Mouse (Mus musculus) adrenal gland, postnatal 25 days (tissue): Measurements from ENCODE around the gene Msantd3. TPM values are rescaled to one million over a fixed set of nuclear protein-coding genes. Genes with fewer than 3 reads are reported as not detected.
A peak's percentile ranks its signal among the peaks of the same experiment; 100 is the strongest.

Source experiments
- DNase-seq: peaks from one replicate; pipeline ENCODE4 v3.0.0; 2021; ENCODE audit warnings: mixed read lengths
- long read RNA-seq: library from polyadenylated mRNA; stranded (forward); transcript quantifications from one replicate; pipeline ENCODE4 v2.0.0, GENCODE M21; 2021
- total RNA-seq: library from RNA; stranded (reverse); gene quantifications from 2 replicates; pipeline ENCODE4 v1.2.3, GENCODE M21; 2021

The Msantd3 gene
- 15.7 and 15.8 TPM in 2 replicates for total RNA-seq
- long read RNA-seq, transcript Msantd3-203 (3 exons, 1,597 nt) = major isoform, 15 of 21 reads
- long read RNA-seq, partial matches to known transcripts = 1 of 21 reads
- long read RNA-seq, other reads (novel, unspliced or antisense) = 2 of 21 reads

DNA sequence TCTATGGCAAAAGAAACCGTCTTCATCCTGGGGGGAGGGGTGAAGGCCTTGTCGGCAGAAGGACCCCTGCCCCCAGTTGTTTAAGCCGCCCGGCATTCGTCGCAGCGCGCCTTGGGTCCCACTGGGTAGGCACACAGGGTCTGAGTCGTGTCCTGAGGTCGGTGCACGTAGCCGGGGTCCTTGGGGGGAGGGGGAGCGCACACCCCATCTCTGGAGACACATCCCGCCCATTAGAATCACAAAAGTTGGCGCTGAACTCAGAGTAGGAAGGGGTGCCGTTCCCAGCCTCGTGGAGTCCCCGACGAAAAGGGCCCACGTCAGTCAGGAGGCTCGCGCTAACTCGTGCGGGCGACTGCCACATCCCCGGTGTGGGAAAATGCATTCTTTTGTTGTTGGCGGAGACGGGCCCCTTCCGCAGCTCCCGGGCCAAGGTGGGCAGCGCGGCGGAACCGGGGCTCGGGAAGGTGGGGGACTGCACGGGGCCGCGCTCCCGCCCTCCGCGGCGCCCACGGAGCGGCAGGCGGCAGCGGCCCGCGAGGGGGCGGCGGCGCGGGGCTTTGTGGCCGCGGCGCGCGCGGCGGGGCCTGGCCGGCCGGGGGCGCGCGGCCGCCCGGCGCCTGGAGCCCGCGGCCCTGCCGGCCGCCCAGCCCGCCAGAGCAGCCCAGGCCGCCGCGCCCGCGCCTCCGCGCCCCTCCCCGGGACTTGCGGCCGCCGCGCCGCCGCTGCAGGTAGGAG lies at the start of gene Msantd3:
Msantd3 (plus strand) TSS at position 95 of the 735 bp plus-strand sequence.
- peak; percentile 54 for DNase-seq

DNA sequence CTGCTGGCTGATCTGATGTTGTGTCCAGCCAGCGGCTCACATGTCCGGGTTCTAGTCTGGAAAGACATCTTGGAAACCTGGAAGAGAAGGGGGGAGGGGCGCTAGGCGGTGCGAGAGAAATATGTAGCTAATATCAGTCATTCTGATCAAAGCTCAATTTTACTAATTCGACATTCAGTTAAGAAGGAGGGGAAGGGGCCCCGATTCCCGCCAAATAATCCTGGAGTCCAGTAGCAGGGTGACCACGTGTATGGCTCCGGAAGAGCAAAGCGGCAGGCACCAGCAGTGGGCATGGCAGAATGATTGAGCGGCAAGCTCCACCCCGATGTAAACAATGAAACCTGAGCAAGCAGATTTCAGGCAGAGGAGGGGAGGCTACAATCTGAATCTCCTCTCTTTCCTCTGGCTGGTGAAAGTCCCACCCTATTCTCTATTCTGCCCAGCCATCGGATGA lies 48.4 kb upstream of the Msantd3 start:
- no peak for DNase-seq

DNA sequence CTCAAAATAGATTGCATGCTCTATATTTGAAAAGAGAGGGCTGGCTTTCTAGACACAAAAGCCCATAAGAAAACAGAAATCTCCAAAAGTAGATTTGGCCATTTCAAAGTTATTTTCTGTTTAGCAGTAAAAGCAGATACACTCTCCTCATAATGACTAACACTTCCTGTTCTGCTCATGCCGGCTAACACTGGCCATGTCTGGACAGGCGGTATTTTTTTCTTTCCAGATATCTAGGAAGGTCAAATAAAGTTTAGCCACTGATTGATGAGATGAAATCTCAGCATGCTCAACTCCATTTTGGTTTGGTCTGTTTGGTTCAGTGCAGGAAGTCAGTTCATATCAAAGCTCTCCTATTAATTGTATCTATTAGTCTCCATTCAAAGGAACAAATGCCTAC lies 47.2 kb upstream of the Msantd3 start:
- DNase-seq = no peak

DNA sequence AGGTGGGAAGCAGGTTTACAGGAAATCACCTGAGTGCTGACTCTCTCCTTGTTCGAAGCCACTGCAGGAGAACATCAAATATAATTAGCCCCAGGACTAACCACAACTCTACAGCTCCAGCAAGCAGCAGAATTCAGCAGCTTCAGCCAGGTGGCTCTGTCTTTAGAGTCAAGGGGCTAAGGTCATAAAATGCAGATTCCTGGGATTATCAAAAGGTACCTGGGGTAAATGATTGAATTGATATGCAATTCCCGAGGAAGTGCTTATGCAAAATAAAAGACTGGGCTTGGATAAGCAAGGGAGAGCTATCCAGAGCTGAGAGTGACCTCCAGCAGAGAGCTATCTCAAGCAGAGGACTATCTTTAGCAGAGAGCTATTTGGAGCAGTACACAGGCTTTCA lies 28.9 kb upstream of the Msantd3 start:
- no peak for DNase-seq

DNA sequence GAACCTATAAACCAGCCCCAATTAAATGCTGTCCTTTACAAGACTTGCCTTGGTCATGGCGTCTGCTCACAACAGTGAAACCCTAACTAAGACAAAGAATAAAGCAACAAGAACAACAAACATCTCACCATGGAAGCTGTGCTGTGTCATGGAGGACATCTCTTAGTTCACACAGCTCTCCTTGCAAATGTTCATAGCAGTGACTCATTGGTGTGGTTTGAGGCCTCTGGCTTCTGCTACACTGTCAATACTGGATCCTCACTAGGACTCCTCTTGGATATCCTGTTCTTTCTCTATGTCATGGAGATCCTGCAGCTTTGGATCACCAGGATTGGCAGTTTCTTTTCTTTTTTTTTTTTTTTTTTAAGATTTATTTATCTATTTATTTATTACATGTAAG lies 10.2 kb upstream of the Msantd3 start:
- DNase-seq = no peak

DNA sequence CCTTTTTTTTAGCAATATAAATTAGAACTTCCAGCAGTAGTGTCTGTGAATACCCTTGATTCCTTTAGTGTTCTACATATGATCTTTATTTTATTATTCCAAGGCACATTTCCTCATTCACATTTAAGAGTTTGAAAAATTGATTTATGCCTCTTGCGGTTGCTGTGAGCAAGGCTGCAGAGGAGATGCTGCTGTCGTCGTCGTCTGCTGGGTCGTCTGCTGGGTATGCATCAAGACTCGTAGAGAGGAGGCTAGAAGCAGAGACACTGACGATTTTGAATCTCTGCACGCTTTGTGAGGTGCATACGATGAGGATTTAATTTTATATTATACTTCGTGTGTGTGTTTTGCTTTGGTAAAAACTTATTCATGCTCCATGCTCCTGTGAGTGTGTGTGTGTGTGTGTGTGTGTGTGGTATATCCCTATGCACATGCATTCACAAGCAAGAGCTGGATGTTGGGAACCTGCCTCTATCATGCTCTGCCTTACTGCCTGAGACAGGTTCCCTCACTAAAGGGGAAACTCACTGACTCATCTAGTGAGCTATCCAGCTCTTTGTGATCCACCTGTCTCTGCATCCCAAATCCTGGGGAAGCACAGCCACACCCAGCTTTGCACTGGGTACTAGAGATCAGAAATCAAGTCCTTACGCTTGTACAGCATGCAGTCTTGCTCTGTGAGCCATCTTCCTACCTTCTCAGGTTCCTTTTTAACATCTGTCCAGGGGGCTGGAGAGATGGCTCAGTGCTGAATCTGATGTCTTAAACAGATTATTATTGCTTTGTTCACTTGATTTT lies 7.7 kb upstream of the Msantd3 start:
- no peak for DNase-seq

DNA sequence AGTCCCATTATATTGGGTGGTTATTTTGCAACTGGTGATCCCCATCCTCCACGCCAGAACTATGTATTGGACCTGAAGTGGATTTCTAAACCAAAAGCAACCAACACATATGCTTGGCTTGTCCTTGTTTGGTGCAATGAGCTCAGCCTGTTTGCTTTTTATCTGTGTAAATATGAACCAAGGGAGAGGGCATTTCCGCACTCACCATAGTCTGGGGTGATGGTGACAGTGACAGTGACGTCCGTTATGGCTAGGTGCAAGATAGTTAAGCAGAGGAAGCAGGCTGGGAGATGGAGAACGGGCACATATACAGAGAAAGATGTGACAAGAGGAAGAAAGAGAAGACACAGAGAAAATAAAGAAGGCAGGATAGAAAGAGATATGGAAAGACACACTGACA lies 3.5 kb upstream of the Msantd3 start:
- DNase-seq = no peak

DNA sequence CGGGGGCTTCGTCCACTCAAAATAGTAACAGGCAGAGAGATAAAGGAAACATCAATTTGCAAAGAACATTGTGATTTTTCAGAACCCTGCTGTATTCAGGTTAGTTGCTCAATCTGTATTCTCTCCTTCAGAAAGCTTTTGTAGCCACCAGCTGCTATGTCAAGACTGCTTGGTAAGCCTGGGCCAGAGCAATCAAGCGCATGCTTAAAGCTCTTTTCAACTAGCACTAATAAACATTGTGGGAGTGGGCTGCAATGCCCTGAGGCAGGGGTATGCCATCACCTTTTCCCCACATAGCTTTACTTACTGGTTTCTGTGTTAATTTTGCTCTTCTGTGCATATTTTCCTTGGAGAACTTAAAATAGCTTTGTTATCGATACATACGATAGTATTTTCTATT lies 2.7 kb upstream of the Msantd3 start:
- no peak for DNase-seq

DNA sequence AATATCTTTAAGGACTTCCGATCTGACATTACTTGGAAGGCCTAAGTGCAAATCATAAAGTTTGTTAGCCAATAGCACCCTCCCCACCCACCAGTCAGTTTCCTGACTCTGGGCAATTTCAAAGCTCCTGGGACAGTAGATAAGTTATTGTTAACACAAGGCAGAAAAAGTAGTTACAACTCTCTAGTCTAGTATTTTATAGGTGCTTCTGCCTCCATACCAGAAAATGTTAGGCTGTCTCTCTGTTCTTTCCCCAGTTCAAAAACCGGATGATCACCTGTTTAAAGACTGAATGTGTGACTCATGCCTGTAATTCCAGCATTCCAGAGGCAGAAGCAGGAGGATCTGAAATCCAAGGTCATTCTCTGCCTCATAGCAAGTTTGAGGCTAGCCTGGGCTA lies 1.2 kb upstream of the Msantd3 start:
- no peak for DNase-seq

DNA sequence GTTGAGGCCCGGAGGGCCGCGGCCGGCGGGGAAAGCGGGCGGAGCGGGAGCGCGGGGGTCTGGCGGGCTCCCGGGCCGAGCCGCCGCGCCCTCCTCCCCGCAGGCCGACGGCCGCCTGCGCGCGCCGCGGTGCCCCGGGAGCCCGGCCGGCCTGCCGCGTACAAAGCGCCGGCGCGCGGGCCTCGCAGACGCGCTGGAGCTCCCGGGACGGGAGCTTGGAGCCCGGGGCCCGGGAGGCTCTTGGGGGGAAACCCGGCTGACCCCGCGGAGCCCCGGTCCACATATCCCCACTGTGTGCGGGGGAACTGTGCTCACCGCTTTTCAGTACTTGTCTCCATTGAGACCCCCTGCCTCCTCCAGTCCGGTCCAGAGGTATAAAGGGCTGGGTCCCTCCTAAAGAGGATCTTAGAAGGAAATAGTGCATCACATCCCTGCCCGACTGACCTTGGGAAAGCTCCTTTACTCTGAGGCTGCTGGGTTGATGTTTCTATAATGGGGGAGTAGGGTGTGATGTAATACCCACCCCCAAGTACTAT lies 909 bp downstream of the Msantd3 start:
- DNase-seq = peak; percentile 50

DNA sequence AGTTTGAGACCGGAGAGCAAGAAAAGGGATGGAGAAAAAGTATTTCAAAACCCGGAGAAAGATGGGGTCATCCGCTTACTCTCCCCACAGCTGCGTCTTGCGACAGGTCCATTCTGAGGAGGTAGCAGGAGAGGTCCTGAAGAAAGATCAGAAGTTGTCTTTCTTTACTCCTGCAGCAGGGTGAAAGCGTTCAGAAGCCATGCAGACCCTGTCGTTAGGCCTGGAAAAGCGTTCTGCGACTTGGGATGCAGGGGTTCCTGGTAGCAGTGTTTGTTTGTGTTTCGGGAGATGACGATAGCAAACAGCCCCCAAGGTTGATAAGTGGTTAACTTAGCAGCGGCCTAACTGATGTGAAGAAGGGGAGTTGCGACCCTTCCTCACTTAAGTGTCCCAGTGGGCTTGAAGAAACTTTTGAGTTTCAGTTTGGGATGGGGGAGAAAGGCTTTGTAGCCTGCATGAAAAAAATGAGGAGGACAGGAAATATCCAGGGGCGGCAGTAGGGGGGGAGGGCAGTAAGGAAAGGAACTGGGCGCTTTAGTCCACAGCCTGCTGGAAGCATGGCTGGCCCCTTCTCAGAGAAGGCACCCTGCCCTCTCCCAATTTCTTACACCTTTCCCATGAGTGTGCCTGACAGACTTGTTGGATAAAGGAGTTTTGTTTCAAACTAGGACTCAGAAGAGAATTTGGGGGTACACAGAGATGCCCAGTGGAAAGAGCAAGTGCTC lies 2.0 kb downstream of the Msantd3 start:
- no peak for DNase-seq

DNA sequence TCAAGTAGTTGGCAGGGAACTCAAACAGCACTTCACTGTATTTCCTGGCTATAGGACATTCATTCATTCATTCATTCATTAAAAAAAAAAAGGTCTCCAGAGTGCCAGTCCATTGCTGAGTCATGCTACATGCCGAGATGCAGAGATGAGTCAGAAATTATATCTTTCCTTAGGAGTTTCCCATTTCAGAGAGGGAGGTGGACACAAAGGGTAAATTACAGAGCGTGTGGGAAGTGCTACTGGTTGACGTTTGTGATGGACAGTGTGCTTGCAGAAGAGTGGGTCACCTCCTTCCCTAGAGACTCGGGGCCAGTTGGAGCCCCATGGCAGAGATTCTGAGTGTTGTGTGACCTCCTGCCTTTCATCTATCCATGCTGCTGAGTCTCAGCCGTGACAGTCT lies 2.6 kb downstream of the Msantd3 start:
- DNase-seq = no peak

DNA sequence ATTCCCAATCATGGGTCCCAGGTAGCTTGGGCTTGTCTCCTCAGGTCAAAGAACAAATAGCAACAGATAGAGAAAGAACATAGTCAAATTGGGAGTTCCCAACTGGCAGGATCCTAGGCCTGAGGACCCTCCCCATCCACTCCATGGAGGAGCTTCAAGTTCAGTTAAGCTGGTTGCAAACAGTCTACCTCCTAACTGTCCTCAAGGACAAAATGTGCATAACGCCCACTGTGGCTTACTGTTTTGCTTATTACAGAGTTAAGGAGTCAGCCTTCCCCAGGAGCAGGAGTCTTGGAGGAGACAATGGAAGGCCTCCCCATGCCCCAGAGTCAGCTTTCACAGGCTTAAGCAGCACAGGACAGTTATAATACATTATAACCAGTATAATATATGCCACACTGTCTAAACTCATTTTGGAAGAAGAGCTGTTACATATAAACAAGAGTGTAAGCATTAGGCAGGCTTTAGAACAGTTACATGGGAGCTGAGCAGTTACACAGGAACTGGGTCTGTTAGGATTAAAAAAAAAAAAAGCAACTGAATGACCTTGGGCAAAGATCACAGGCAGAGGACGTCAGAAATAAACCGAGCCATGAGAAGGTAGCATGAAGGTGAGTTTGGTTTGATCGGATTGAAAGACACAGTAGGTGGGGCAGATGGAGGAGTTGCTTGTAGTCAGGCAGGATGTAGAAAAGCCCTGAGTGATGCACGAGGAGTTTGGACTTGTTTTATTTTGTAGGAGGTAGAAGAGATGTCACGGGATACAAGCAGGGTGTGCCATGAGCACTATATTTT lies 3.5 kb downstream of the Msantd3 start:
- no peak for DNase-seq

DNA sequence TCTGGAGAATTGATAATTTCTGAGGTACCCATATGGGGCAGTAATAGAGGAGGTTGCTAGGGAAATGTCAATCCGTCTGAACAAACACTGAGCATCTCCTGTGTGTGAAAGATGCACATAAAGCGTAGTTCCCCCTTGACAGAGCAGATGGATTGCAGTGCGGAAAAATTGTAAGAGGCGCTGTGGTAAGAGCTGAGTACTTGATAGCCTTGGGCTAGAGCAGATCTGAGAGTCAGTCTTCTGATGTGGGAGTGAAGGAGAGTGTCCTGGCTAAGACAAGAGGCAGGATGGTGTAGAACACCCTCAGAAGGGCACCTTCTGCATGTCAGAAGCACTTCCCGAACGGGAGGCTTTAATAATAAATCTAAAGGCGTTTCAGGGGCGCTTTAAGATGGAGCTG lies 4.4 kb downstream of the Msantd3 start:
- no peak for DNase-seq

DNA sequence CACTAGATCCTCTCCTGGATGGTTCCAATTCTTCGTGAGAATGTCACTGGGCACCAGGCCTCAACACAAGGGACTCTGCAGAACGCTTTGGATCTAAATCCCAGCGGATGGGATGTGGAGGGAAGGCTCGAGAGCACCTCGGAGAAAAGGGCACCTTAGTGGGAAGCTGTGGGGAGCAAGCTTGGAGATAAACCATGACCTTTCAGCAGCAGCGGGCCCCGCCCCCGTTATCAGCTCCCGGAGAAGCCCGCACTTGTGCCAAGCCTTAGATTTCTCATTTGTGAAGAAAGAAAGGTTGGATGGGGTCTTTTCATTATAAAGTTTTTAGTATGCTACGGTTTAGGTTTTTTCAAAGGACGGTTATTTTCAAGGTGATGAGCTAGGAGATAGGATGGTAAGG lies 6.2 kb downstream of the Msantd3 start:
- no peak for DNase-seq

DNA sequence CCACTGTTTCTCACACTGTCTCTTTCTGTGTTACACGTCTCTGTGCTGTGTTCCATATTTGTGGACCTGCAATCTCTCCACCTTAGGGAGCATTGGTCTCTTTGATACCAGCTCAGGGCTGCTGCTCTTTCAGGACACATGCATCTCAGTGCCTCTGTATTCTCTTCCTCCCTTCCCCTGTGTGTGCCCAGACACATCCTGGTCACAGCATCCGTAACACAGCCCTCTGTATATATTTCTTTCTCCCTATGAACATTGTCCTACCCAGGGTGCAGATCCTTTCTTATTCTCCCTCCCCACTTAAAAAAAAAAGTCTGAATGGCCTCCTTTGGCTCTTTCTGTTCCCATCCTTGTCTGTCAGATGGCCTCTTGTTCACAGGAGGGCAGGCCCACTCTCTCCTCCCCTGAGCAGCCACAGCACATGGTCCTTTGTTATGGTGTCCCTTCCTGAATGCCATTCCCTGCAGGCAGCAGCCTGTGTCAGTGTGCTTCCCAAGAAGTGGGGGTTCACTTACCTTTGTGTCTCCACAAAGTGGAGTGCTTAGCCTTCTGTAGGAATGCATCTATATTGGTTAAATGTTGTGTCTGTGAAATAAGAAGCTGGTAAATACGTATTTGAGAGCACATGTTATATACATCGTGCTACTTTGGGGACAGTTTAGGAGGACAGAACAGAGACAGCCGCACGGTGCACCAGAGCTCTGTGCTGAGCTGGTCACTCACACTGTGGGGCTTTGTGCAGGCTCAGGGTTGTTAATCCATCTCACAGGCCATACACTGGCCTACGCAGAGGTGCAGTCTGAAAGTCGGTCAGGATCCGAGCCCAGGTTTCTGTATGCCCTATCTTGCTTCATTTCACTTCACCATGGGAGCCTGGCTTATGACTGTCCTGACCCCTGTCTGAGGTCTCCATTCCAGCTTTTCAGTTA lies 7.1 kb downstream of the Msantd3 start:
- no peak for DNase-seq

DNA sequence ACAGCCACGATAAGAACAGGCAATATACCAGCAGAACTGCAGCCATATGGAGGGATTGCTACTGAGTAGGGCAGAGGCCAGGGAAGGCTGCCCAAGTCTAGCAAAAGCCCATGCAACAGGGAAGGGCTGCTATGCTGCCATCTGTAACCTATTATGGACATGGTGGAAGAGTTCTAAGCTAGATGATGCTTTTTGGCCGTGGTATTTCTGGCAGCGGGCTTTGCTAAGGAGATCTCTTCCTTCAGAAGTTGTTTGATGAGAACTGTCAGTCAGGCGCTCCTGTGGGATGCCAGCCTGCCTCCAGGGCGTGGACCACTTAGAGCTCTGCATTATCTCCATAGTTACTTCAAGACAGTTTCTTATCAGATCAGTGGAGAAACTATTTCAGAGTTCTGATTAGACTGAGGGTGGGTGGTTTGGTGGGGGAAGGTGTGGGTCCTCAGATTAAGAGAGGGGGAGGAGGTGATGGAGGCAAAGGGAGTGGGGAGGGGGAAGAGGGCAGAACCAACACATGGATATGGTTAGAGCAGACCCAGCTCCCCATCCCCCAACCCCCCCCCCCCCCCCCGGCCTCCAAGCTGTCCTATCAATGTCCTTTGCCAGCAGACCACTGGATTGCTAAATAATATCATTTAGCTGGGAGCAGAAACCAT lies 8.8 kb downstream of the Msantd3 start:
- no peak for DNase-seq

DNA sequence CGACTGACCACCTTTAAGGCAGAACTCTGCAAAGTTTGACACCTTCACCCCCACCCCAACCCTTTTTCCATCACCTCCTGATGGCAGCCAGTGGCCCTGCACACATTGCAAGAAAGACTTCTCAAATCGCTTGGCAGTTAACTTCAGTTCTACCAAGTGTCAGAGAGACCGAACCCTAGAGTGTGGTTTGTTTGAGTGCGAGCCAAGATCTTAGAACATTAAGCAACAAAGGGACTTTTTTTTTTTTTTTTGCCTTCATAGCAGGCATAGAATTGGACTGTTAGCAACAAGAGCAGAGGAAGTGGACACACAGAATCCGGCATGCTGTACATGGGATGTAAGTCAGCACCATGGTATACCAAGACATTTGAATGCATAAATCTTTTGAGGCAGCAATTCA lies 9.9 kb downstream of the Msantd3 start:
- DNase-seq = no peak

DNA sequence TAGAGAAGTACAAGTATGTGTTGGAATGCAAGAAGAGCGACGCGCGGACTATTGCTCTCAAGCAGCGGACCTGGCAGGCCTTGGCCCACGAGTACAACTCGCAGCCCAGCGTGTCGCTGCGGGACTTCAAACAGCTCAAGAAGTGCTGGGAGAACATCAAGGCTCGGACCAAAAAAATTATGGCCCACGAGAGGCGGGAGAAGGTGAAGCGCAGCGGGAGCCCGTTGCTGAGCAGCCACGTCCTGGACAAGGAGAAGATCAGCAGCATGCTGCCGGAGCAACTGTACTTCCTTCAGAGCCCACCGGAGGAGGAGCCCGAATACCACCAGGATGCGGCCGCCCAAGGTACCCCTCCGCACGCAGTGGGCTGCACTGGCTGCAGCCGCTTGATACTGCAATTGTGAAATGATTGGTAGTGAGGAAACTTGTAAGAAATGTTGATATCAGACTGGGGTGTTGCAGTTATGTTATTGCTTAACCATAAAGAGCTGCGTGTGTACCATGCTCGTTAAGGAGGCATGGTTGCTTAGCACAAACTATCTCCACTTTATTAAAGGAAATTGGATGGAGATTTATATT lies 12.8 kb downstream of the Msantd3 start:
- DNase-seq = no peak

DNA sequence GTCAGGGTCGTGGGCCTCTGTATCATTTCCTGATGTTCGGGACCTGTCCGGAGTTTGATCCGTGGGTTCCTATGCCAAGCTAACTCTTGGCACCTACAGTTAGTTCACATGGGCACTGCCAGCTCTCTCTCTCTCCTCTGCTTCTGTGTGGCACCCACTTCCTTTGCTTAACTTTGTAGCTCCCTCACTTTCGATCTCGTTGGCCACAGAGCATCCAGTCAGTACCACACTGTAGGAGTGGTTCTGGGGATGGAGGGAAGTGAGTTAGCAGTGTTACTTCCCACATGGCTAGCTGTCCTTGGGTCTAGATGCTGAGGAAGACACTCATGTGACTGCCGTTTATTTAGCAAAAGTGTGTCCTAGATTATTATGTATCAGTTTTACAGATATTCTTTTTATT lies 14.4 kb downstream of the Msantd3 start:
- DNase-seq = no peak
